Mouse (Mus musculus): ENCODE measurements around the gene Tbx2.

Tbx2 gene

GRCm38 (mm10) chr11:85832231-85832924, at the start of gene Tbx2:
Gene Tbx2, plus strand, starts transcription at chr11:85832551.
- DNase-seq (ENCODE audit: low spot score) = peak; percentile 90

GRCm38 (mm10) chr11:85786113-85786718, 46.1 kb upstream of the Tbx2 start:
- no peak for DNase-seq (ENCODE audit: low spot score)

- DNase-seq (ENCODE audit: low spot score) = no peak
These were observed 42.6 kb upstream of the Tbx2 start for GRCm38 (mm10) chr11:85789750-85790149.

- no peak for DNase-seq (ENCODE audit: low spot score)
These were observed 42.1 kb upstream of the Tbx2 start for GRCm38 (mm10) chr11:85790267-85790666.

GRCm38 (mm10) chr11:85791212-85791611, 41.1 kb upstream of the Tbx2 start:
- DNase-seq (ENCODE audit: low spot score) = no peak

- DNase-seq (ENCODE audit: low spot score) = peak; percentile 61
These were observed 39.7 kb upstream of the Tbx2 start for GRCm38 (mm10) chr11:85792534-85793215.

GRCm38 (mm10) chr11:85799456-85799855, 32.9 kb upstream of the Tbx2 start:
- no peak for DNase-seq (ENCODE audit: low spot score)

GRCm38 (mm10) chr11:85799856-85800255, 32.5 kb upstream of the Tbx2 start:
- DNase-seq (ENCODE audit: low spot score) = no peak

GRCm38 (mm10) chr11:85800380-85800779, 32.0 kb upstream of the Tbx2 start:
- no peak for DNase-seq (ENCODE audit: low spot score)

- DNase-seq (ENCODE audit: low spot score) = no peak
These were observed 28.3 kb upstream of the Tbx2 start for GRCm38 (mm10) chr11:85804048-85804447.

- DNase-seq (ENCODE audit: low spot score) = no peak
These were observed 26.6 kb upstream of the Tbx2 start for GRCm38 (mm10) chr11:85805779-85806178.

- DNase-seq (ENCODE audit: low spot score) = no peak
These were observed 25.0 kb upstream of the Tbx2 start for GRCm38 (mm10) chr11:85807353-85807752.

GRCm38 (mm10) chr11:85811229-85811628, 21.1 kb upstream of the Tbx2 start:
- DNase-seq (ENCODE audit: low spot score) = no peak

- no peak for DNase-seq (ENCODE audit: low spot score)
These were observed 20.7 kb upstream of the Tbx2 start for GRCm38 (mm10) chr11:85811676-85812075.

GRCm38 (mm10) chr11:85812201-85812966, 20.0 kb upstream of the Tbx2 start:
- no peak for DNase-seq (ENCODE audit: low spot score)

GRCm38 (mm10) chr11:85814678-85815077, 17.7 kb upstream of the Tbx2 start:
- DNase-seq (ENCODE audit: low spot score) = no peak

- DNase-seq (ENCODE audit: low spot score) = no peak
These were observed 15.9 kb upstream of the Tbx2 start for GRCm38 (mm10) chr11:85816471-85816870.

- DNase-seq (ENCODE audit: low spot score) = no peak
These were observed 13.9 kb upstream of the Tbx2 start for GRCm38 (mm10) chr11:85818401-85818800.

- DNase-seq (ENCODE audit: low spot score) = no peak
These were observed 11.4 kb upstream of the Tbx2 start for GRCm38 (mm10) chr11:85820959-85821358.

- DNase-seq (ENCODE audit: low spot score) = no peak
These were observed 10.7 kb upstream of the Tbx2 start for GRCm38 (mm10) chr11:85821659-85822058.

- DNase-seq (ENCODE audit: low spot score) = peak; percentile 91
These were observed 9.2 kb upstream of the Tbx2 start for GRCm38 (mm10) chr11:85823181-85823580.

- no peak for DNase-seq (ENCODE audit: low spot score)
These were observed 8.6 kb upstream of the Tbx2 start for GRCm38 (mm10) chr11:85823794-85824193.

All from lung, postnatal 25 days (tissue).